Mouse (Mus musculus) ES-Bruce4 (cell line): Measurements from ENCODE around the gene Atp5e.

ENCODE experiments used
- CTCF ChIP-seq: IDR thresholded peaks from one replicate; pipeline ENCODE4 v1.8.1; 2011; ENCODE audit warnings: low read depth, low read length
- EP300 ChIP-seq: IDR thresholded peaks from 2 replicates; pipeline ENCODE4 v1.6.1; 2011; ENCODE audit warnings: low read depth, low read length; ENCODE audit not compliant: insufficient read depth

- TF ChIP-seq CTCF (no peak), EP300 (no peak)
Observed at GRCm38 (mm10) chr2:174472407-174472806, 8.5 kb upstream of the Atp5e start.
